ENCODE assay signal across 10 mouse cellular contexts in genomic region chr12:86614156-86614555, GRCm38 (mm10).
A peak's percentile ranks its signal among the peaks of the same experiment; 100 is the strongest.
DNase-seq lines count a peak whose midpoint lies in the region; ATAC-seq and TF ChIP-seq lines count a peak whose summit lies in the region.
"Had no signal": no experiment of that assay in that cellular context is flagged by ENCODE, and none has a peak within 500 bp of the region (broad histone marks: within the 10 kb centered on the region; RNA-seq: fewer than 3 reads in every experiment).

No protein-coding gene starts in this region.

- no peaks in the 10 kb centered on the region for H3K36me3 ChIP-seq in heart, embryonic 11.5 days (ENCODE audit: control insufficient read depth, insufficient read depth, low read length)
- H3K36me3 ChIP-seq: limb, embryonic 12.5 days; stomach, embryonic 15.5 days had no signal

- no peak overlapping the region for H3K27ac ChIP-seq in heart, embryonic 11.5 days (ENCODE audit: low read depth, low read length)
- no peak overlapping the region for H3K27ac ChIP-seq in layer of hippocampus, adult 2 months
- H3K27ac ChIP-seq: limb, embryonic 12.5 days; stomach, embryonic 15.5 days had no signal

- no peak overlapping the region for H3K4me3 ChIP-seq in heart, embryonic 11.5 days (ENCODE audit: low read depth, low read length)
- H3K4me3 ChIP-seq in layer of hippocampus, adult 2 months = no peak overlapping the region
- H3K4me3 ChIP-seq: limb, embryonic 12.5 days; stomach, embryonic 15.5 days had no signal

- H3K9ac ChIP-seq in heart, embryonic 11.5 days (ENCODE audit: low read depth, low read length) = no peak overlapping the region
- H3K9ac ChIP-seq: limb, embryonic 12.5 days; stomach, embryonic 15.5 days had no signal

- H3K27me3 ChIP-seq in heart, embryonic 11.5 days (ENCODE audit: control insufficient read depth, insufficient read depth, low read length) = no peaks in the 10 kb centered on the region
- H3K27me3 ChIP-seq: stomach, embryonic 15.5 days had no signal

- no peaks in the 10 kb centered on the region for H3K9me3 ChIP-seq in heart, embryonic 11.5 days (replicated peaks; ENCODE audit: control insufficient read depth, low read length)
- H3K9me3 ChIP-seq: limb, embryonic 12.5 days; stomach, embryonic 15.5 days had no signal

- peak; percentile 54 to 78 for DNase-seq in heart, adult 18-20 months
- DNase-seq in MN1 (ENCODE audit: low spot score) = peak; percentile 71
- DNase-seq in cerebellum, postnatal 10 days = peak; percentile 86
- DNase-seq in gastrocnemius, postnatal 10 days = peak; percentile 59
- DNase-seq in layer of hippocampus, adult 2 months (ENCODE audit: low spot score in 2 of 2) = peak; percentile 22 to 57
- peak; percentile 54 for DNase-seq in mesoderm, embryonic 11.5 days (ENCODE audit: low read depth, low spot score)
- DNase-seq in natural killer cell, adult 2 months (ENCODE audit: low spot score in 2 of 2) = no peak

- ATAC-seq in heart, embryonic 11.5 days (replicated peaks; ENCODE audit: insufficient number of reproducible peaks, low FRiP score, low TSS enrichment) = no peak

- 35% methylated on average over 2 of the region's 2 CpGs for WGBS in heart, embryonic 11.5 days (ENCODE audit: insufficient replicate concordance)

- peak; percentile 84 for TF ChIP-seq CTCF in layer of hippocampus, adult 2 months (conservative IDR thresholded peaks at IDR 0.05)

- no peak overlapping the region for H3K4me2 ChIP-seq in heart, embryonic 11.5 days
- H3K4me2 ChIP-seq: limb, embryonic 12.5 days; stomach, embryonic 15.5 days had no signal

- no peaks in the 10 kb centered on the region for H3K4me1 ChIP-seq in heart, embryonic 11.5 days (ENCODE audit: control insufficient read depth, insufficient read depth, low read length)
- H3K4me1 ChIP-seq: limb, embryonic 12.5 days; stomach, embryonic 15.5 days had no signal

Comparison
In these comparisons a context has a peak if more than half of its experiments do, and no peak if none do; other contexts are left out.
1. DNase-seq: peak in heart, adult 18-20 months (2 of 2), MN1 (single experiment), cerebellum, postnatal 10 days (2 of 2), gastrocnemius, postnatal 10 days (single experiment), layer of hippocampus, adult 2 months (2 of 2) and mesoderm, embryonic 11.5 days (single experiment); none in natural killer cell, adult 2 months (0 of 2).